ENCODE assay signal across 9 mouse cellular contexts in genomic region chr16:31081891-31082290, GRCm38 (mm10). TPM values are rescaled to one million over a fixed set of nuclear protein-coding genes. Genes with fewer than 3 reads are reported as not detected.
DNase-seq lines count a peak whose midpoint lies in the region; ATAC-seq lines count a peak whose summit lies in the region.
"Had no signal": no experiment of that assay in that cellular context is flagged by ENCODE, and none has a peak within 500 bp of the region (broad histone marks: within the 10 kb centered on the region; RNA-seq: fewer than 3 reads in every experiment).

No protein-coding gene starts in this region.

- H3K27ac ChIP-seq in kidney, embryonic 14.5 days (ENCODE audit: low read depth, low read length) = no peak overlapping the region
- no peak overlapping the region for H3K27ac ChIP-seq in forebrain, embryonic 11.5 days (ENCODE audit: low read depth, low read length)
- H3K27ac ChIP-seq in intestine, embryonic 16.5 days (ENCODE audit: low read length) = no peak overlapping the region
- H3K27ac ChIP-seq in midbrain, embryonic 16.5 days (ENCODE audit: low read length) = no peak overlapping the region

- ATAC-seq in kidney, embryonic 14.5 days (ENCODE audit: low FRiP score, low TSS enrichment) = no peak
- ATAC-seq in forebrain, embryonic 11.5 days (replicated peaks; ENCODE audit: low FRiP score) = no peak
- ATAC-seq in intestine, embryonic 16.5 days = no peak
- no peak for ATAC-seq in midbrain, embryonic 16.5 days

- H3K4me2 ChIP-seq in kidney, embryonic 14.5 days (replicated peaks; ENCODE audit: low read depth, low read length) = peak overlapping the region; percentile 89; the same call in 1 of the 2 replicates
- no peak overlapping the region for H3K4me2 ChIP-seq in forebrain, embryonic 11.5 days (ENCODE audit: low read depth, low read length, severe bottlenecking)
- peak overlapping the region; percentile 98; the same call in 1 of the 2 replicates for H3K4me2 ChIP-seq in intestine, embryonic 16.5 days (ENCODE audit: low read depth, low read length)
- peak overlapping the region; percentile 89; the same call in 1 of the 2 replicates for H3K4me2 ChIP-seq in midbrain, embryonic 16.5 days (ENCODE audit: low read length)

- no peaks in the 10 kb centered on the region for H3K9me3 ChIP-seq in kidney, embryonic 14.5 days (ENCODE audit: control insufficient read depth, low read length)
- no peaks in the 10 kb centered on the region for H3K9me3 ChIP-seq in forebrain, embryonic 11.5 days (ENCODE audit: control insufficient read depth, low read length)
- H3K9me3 ChIP-seq in intestine, embryonic 16.5 days (ENCODE audit: control insufficient read depth, low read length) = no peaks in the 10 kb centered on the region
- H3K9me3 ChIP-seq in midbrain, embryonic 16.5 days (replicated peaks; ENCODE audit: control insufficient read depth, low read length, poor library complexity, severe bottlenecking) = no peaks in the 10 kb centered on the region
- H3K9me3 ChIP-seq: G1E had no signal

- H3K9ac ChIP-seq in kidney, embryonic 14.5 days (ENCODE audit: low read depth, low read length) = no peak overlapping the region
- no peak overlapping the region for H3K9ac ChIP-seq in forebrain, embryonic 11.5 days (ENCODE audit: low read length)
- H3K9ac ChIP-seq in intestine, embryonic 16.5 days (ENCODE audit: low read depth, low read length) = no peak overlapping the region
- no peak overlapping the region for H3K9ac ChIP-seq in midbrain, embryonic 16.5 days (ENCODE audit: low read depth, low read length)

- H3K36me3 ChIP-seq in kidney, embryonic 14.5 days (ENCODE audit: control insufficient read depth, insufficient read depth, low read length) = 0 out of 2 replicates have a peak, but pooled peaks cover 7% of the 10 kb centered on the region
- H3K36me3 ChIP-seq in forebrain, embryonic 11.5 days (ENCODE audit: control insufficient read depth, insufficient read depth, low read length) = no peaks in the 10 kb centered on the region
- no peaks in the 10 kb centered on the region for H3K36me3 ChIP-seq in intestine, embryonic 16.5 days (ENCODE audit: control insufficient read depth, insufficient read depth, low read length)
- H3K36me3 ChIP-seq in midbrain, embryonic 16.5 days (ENCODE audit: control insufficient read depth, insufficient read depth, low read length) = no peaks in the 10 kb centered on the region

- 70% methylated on average over 6 of the region's 6 CpGs for WGBS in kidney, embryonic 14.5 days
- 70% methylated on average over 6 of the region's 6 CpGs for WGBS in forebrain, embryonic 11.5 days
- 72% methylated on average over 6 of the region's 6 CpGs for WGBS in intestine, embryonic 16.5 days
- WGBS in midbrain, embryonic 16.5 days = 59% methylated on average over 6 of the region's 6 CpGs

- H3K4me1 ChIP-seq in kidney, embryonic 14.5 days (ENCODE audit: control insufficient read depth, insufficient read depth, low read length) = peaks cover 11% of the 10 kb centered on the region
- H3K4me1 ChIP-seq in forebrain, embryonic 11.5 days (replicated peaks; ENCODE audit: control insufficient read depth, insufficient read depth, low read length) = 0 out of 2 replicates have a peak, but pooled peaks cover 4% of the 10 kb centered on the region
- H3K4me1 ChIP-seq in intestine, embryonic 16.5 days (ENCODE audit: control insufficient read depth, insufficient read depth, low read length) = peaks cover 7% of the 10 kb centered on the region
- peaks cover 20% of the 10 kb centered on the region for H3K4me1 ChIP-seq in midbrain, embryonic 16.5 days (ENCODE audit: control insufficient read depth, insufficient read depth, low read length)

- no peak overlapping the region for H3K4me3 ChIP-seq in kidney, embryonic 14.5 days (ENCODE audit: low read length)
- no peak overlapping the region for H3K4me3 ChIP-seq in forebrain, embryonic 11.5 days (ENCODE audit: low read depth, low read length)
- H3K4me3 ChIP-seq in intestine, embryonic 16.5 days (ENCODE audit: low read length) = no peak overlapping the region; the same call in 1 of the 2 replicates
- H3K4me3 ChIP-seq in midbrain, embryonic 16.5 days (ENCODE audit: low read depth, low read length) = no peak overlapping the region

- intact Hi-C loops in left cerebral cortex, postnatal 14 days (cut with DNase I) = no loop called here

- H3K27me3 ChIP-seq in kidney, embryonic 14.5 days (ENCODE audit: control insufficient read depth, insufficient read depth, low read length) = no peaks in the 10 kb centered on the region
- H3K27me3 ChIP-seq in forebrain, embryonic 11.5 days (ENCODE audit: control insufficient read depth, insufficient read depth, low read length) = no peaks in the 10 kb centered on the region
- no peaks in the 10 kb centered on the region for H3K27me3 ChIP-seq in intestine, embryonic 16.5 days (replicated peaks; ENCODE audit: control insufficient read depth, insufficient read depth, low read length)
- H3K27me3 ChIP-seq in midbrain, embryonic 16.5 days (ENCODE audit: control insufficient read depth, insufficient read depth, low read depth, low read length) = no peaks in the 10 kb centered on the region

- no peak for DNase-seq in kidney, postnatal 4 days
- peak; percentile 48 for DNase-seq in forebrain, embryonic 11.5 days (ENCODE audit: low spot score)
- no peak for DNase-seq in left cerebral cortex, adult 11 months (ENCODE audit: low spot score)
- no peak for DNase-seq in adrenal gland, adult 18-20 months (ENCODE audit: low spot score in 2 of 2)
- DNase-seq in left cerebral cortex, postnatal 14 days (ENCODE audit: low spot score in 2 of 2) = no peak

RNA-seq across cellular contexts. Expression of gene Xxylt1, which starts 0.7 kb away (rescaled TPM):
- 16.0 and 28.6 TPM in 2 replicates for polyA plus RNA-seq in kidney, embryonic 14.5 days (2014; fragmentation: Nextera tagmentation; extraction: Ambion mirVana)
- polyA plus RNA-seq in forebrain, embryonic 11.5 days (2014; fragmentation: Nextera tagmentation; extraction: Ambion mirVana) = 14.5 and 14.7 TPM in 2 replicates
- polyA plus RNA-seq in intestine, embryonic 16.5 days (2015; fragmentation: Nextera tagmentation; extraction: Ambion mirVana) = 4.9 and 10.5 TPM in 2 replicates
- polyA plus RNA-seq in midbrain, embryonic 16.5 days (2015; fragmentation: Nextera tagmentation; extraction: Ambion mirVana) = 12.4 and 13.7 TPM in 2 replicates
- total RNA-seq in adrenal gland, adult 18-20 months (2021) = 10 to 100 TPM in 1 of 2 experiments, 1 to 10 TPM in 1; 8.4 to 15.2 TPM
- total RNA-seq in left cerebral cortex, postnatal 14 days (2021) = 10 to 100 TPM; 20.4 to 21.3 TPM
